Mouse (Mus musculus) liver, postnatal 0 days (tissue): ENCODE measurements around the gene Mrps21. TPM values are rescaled to one million over a fixed set of nuclear protein-coding genes. Genes with fewer than 3 reads are reported as not detected.
A peak's percentile ranks its signal among the peaks of the same experiment; 100 is the strongest.

Experiments used
- ATAC-seq: fragments of 200-750 bp; cut with Nextera tagmentation; 2 replicates; pipeline ENCODE4 v1.8.0; 2017; ENCODE audit warnings: mild to moderate bottlenecking, moderate library complexity
- DNase-seq: peaks from one replicate; pipeline ENCODE4 v3.0.0-alpha.2; 2016
- H3K27ac ChIP-seq: fragments of 300-500 bp; sonication (generic); 2 replicates; pipeline ENCODE4 v1.5.1; 2014; ENCODE audit warnings: antibody characterized with exemption, moderate library complexity, mild to moderate bottlenecking, low read depth
- H3K27me3 ChIP-seq: fragments of 300-500 bp; sonication (generic); 2 replicates; pipeline ENCODE4 v1.6.1; 2014; ENCODE audit warnings: low read length, control low read depth, mixed read lengths; ENCODE audit not compliant: insufficient read depth
- H3K36me3 ChIP-seq: fragments of 300-500 bp; sonication (generic); replicated peaks from 2 replicates; pipeline ENCODE4 v1.6.1; 2014; ENCODE audit warnings: mild to moderate bottlenecking, control low read depth, low read length, moderate library complexity, mixed read lengths; ENCODE audit not compliant: insufficient read depth
- H3K4me1 ChIP-seq: fragments of 300-500 bp; sonication (generic); 2 replicates; pipeline ENCODE4 v1.6.1; 2014; ENCODE audit warnings: antibody characterized with exemption, mild to moderate bottlenecking, control low read depth; ENCODE audit not compliant: insufficient read depth
- H3K4me2 ChIP-seq: fragments of 300-500 bp; sonication (generic); 2 replicates; pipeline ENCODE4 v1.6.1; 2014; ENCODE audit warnings: low read depth, mild to moderate bottlenecking, low read length, moderate library complexity, mixed read lengths
- H3K4me3 ChIP-seq: fragments of 300-500 bp; sonication (generic); 2 replicates; pipeline ENCODE4 v1.5.1; 2014; ENCODE audit warnings: low read depth, low read length
- H3K9ac ChIP-seq: fragments of 300-500 bp; sonication (generic); replicated peaks from 2 replicates; pipeline ENCODE4 v1.6.1; 2014; ENCODE audit warnings: mild to moderate bottlenecking, moderate library complexity
- H3K9me3 ChIP-seq: fragments of 300-500 bp; sonication (generic); 2 replicates; pipeline ENCODE4 v1.6.1; 2016; ENCODE audit warnings: mild to moderate bottlenecking, control low read depth, low read length, mixed read lengths
- CTCF ChIP-seq: sonication (generic); IDR thresholded peaks from 2 replicates; pipeline ENCODE4 v1.5.1; 2016; ENCODE audit warnings: antibody characterized with exemption, low read depth
- EP300 ChIP-seq: IDR thresholded peaks from 2 replicates; pipeline ENCODE4 v1.6.1; 2016; ENCODE audit warnings: antibody characterized with exemption, low read depth, mild to moderate bottlenecking
- WGBS: fragments of 180-500 bp; shearing (Covaris S2); extraction: QIAGEN DNeasy Blood & Tissue Kit; methylation state at CpG from one replicate; pipeline ENCODE4 v1.1.7; 2014; ENCODE audit not compliant: insufficient replicate concordance; 5-methylcytosine and 5-hydroxymethylcytosine counted together
- polyA plus RNA-seq: library from polyadenylated mRNA; unstranded; fragments of >200 nt; fragmentation: Nextera tagmentation; extraction: Ambion mirVana; gene quantifications from 2 replicates; pipeline ENCODE4 v1.2.1, GENCODE M21; 2015

Mrps21 gene
- polyA plus RNA-seq, 1 experiment from 2014 or later: 157 TPM

DNA sequence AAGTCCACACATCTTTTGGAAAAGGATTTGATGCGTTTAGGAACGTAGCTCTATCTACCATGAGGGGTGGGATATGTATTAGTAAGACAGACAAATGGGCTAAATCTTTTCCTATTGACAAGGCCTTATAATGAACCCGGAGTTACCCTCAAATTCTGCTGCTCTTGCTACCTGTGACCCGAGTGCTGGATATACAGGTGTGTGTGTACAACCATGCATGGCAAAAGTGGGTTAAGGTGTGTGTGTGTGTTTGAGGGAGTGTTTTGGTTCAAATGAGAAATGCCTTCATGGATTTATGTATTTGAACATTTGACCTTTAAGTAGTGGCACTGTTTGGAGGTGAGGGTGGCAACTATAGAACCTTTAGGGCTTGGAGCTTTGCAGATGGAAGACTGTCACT lies 42.3 kb downstream of the Mrps21 start:
- Histone ChIP-seq H3K9ac (no peak overlapping the region), H3K4me3 (no peak overlapping the region), H3K9me3 (no peaks in the 10 kb centered on the region), H3K36me3 (peaks cover 45% of the 10 kb centered on the region), H3K27me3 (no peaks in the 10 kb centered on the region), H3K4me2 (no peak overlapping the region), H3K27ac (no peak overlapping the region), H3K4me1 (no peaks in the 10 kb centered on the region)
- TF ChIP-seq EP300 (no peak), CTCF (no peak)
- 96% methylated on average over 4 of the region's 4 CpGs for WGBS
- DNase-seq (no peak), ATAC-seq (no peak)

- Histone ChIP-seq H3K4me3 (no peak overlapping the region), H3K9me3 (no peaks in the 10 kb centered on the region), H3K4me2 (no peak overlapping the region), H3K4me1 (no peaks in the 10 kb centered on the region), H3K27ac (no peak overlapping the region), H3K9ac (no peak overlapping the region), H3K27me3 (no peaks in the 10 kb centered on the region), H3K36me3 (peaks cover 21% of the 10 kb centered on the region)
- WGBS: 73% methylated on average over 2 of the region's 2 CpGs
- DNase-seq (no peak), ATAC-seq (no peak)
- TF ChIP-seq EP300 (no peak), CTCF (no peak)
Measured at GRCm38 (mm10) chr3:95826275-95826674, 45.0 kb downstream of the Mrps21 start.

GRCm38 (mm10) chr3:95820046-95821010 lies 51.0 kb downstream of the Mrps21 start:
- Histone ChIP-seq H3K27ac (peak overlapping the region; percentile 100), H3K4me1 (peaks cover 25% of the 10 kb centered on the region), H3K27me3 (no peaks in the 10 kb centered on the region), H3K9ac (peak overlapping the region; percentile 77), H3K4me3 (peak overlapping the region; percentile 86), H3K4me2 (peak overlapping the region; percentile 87), H3K36me3 (no peaks in the 10 kb centered on the region), H3K9me3 (no peaks in the 10 kb centered on the region)
- DNase-seq (no peak), ATAC-seq (no peak)
- 27% methylated on average over 10 of the region's 10 CpGs for WGBS
- TF ChIP-seq EP300 (no peak), CTCF (peak; percentile 9; the same call in 1 of the 2 replicates)

GRCm38 (mm10) chr3:95819351-95819985 lies 51.9 kb downstream of the Mrps21 start:
- WGBS: under 1% methylated on average over 49 of the region's 49 CpGs
- H3K4me1 ChIP-seq: peaks cover 25% of the 10 kb centered on the region
- H3K4me2 ChIP-seq: peak overlapping the region; percentile 87
- peak overlapping the region; percentile 86 for H3K4me3 ChIP-seq
- H3K9me3 ChIP-seq: no peaks in the 10 kb centered on the region
- peak overlapping the region; percentile 77 for H3K9ac ChIP-seq
- DNase-seq: peak; percentile 100
- peak; percentile 94 for ATAC-seq
- H3K27ac ChIP-seq: peak overlapping the region; percentile 100
- TF ChIP-seq CTCF: 0 out of 2 replicates have a peak, but pooled peaks have one; percentile 25
- peak; percentile 73; the same call in 1 of the 2 replicates for TF ChIP-seq EP300
- no peaks in the 10 kb centered on the region for H3K36me3 ChIP-seq
- no peaks in the 10 kb centered on the region for H3K27me3 ChIP-seq

DNA sequence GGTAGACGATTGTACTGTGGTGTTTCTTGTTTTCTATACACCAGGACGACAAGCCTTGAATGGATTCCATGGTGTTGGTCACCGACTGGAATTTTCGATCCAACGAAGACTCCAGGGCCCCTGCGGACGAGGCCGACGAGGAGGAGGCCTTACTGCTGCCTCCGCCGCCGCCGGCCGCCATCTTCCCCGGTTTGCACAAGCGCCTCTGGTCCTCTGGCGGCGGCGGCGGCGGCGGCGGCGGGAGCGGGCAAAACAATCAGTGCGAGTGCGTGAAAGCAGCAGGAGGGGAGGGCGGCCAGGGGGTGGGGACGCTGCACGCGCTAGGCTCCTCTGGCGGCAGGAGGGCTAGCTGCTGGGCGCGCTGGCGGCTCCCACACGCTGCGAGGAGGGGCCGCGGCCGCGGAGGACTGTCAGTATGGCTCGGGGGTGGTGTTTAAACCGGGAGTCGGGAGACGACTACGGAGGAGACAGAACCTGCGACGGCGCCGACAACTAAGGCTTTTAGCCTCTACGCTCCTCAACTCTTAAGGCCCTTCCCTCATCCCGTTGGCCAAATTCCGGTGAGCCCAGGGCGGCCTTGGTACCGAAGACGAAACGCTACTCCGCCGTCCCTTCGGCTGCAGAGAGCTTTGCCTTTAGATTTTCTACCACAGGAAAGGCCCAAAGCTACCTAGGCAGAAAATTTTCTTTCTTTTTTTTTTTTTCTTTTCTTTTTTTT lies 52.6 kb downstream of the Mrps21 start, which contains the start of gene Rprd2:
Rprd2 (minus strand) TSS at position 293 of the 718 bp plus-strand sequence.
- Histone ChIP-seq H3K9ac (peak within 1 kb of the TSS; percentile 97), H3K27me3 (no peaks in the 10 kb centered on the region), H3K27ac (peak within 1 kb of the TSS; percentile 100), H3K9me3 (no peaks in the 10 kb centered on the region), H3K4me1 (peaks cover 25% of the 10 kb centered on the region), H3K36me3 (no peaks in the 10 kb centered on the region), H3K4me3 (peak within 1 kb of the TSS; percentile 86), H3K4me2 (peak within 1 kb of the TSS; percentile 87)
- under 1% methylated on average over 49 of the region's 60 CpGs for WGBS
- TF ChIP-seq CTCF: no peak
- no peak for TF ChIP-seq EP300
- DNase-seq (peak; percentile 87), ATAC-seq (peak; percentile 43)
